Mouse (Mus musculus): ENCODE results near the gene Hmgcs1.

GRCm38 (mm10) chr13:119731448-119731847, 41.3 kb downstream of the Hmgcs1 start:
- no peak for TF ChIP-seq CTCF (IDR thresholded peaks at IDR 0.05; ENCODE audit: control insufficient read depth, insufficient read depth, low read length)
- no peak for TF ChIP-seq POLR2A (IDR thresholded peaks at IDR 0.05; ENCODE audit: borderline replicate concordance, control insufficient read depth, low read depth, low read length)

Data from bone marrow, adult 2 months (tissue).